Mouse (Mus musculus) CH12.LX (cell line): ENCODE measurements around the gene Nos1ap. TPM values are rescaled to one million over a fixed set of nuclear protein-coding genes. Genes with fewer than 3 reads are reported as not detected.

Experiments
- DNase-seq: peaks from one replicate; pipeline ENCODE4 v3.0.0-alpha.2; 2013; ENCODE audit errors: extremely low read depth
- H3K27ac ChIP-seq: 2 replicates; pipeline ENCODE4 v1.5.1; 2012; ENCODE audit warnings: low read depth, mild to moderate bottlenecking, control low read depth, moderate library complexity; ENCODE audit not compliant: insufficient read depth
- H3K27me3 ChIP-seq: replicated peaks from 2 replicates; pipeline ENCODE3; 2012; ENCODE audit warnings: inconsistent platforms
- H3K36me3 ChIP-seq, 2 experiments: replicated peaks in 1 of 2; 2 replicates each; pipeline versions ENCODE3 to v1.6.1; 2012; ENCODE audit warnings: inconsistent platforms in 1 of 2, low read length in 1 of 2, mild to moderate bottlenecking in 1 of 2, mixed read lengths in 1 of 2, moderate library complexity in 1 of 2; ENCODE audit not compliant: control insufficient read depth in 1 of 2, insufficient read depth in 1 of 2
- H3K4me1 ChIP-seq, 2 experiments: 2 replicates each; pipeline ENCODE4 v1.6.1; 2012; ENCODE audit warnings: inconsistent platforms in 1 of 2, moderate library complexity in 1 of 2; ENCODE audit not compliant: insufficient read depth in 2 of 2, control insufficient read depth in 1 of 2
- H3K4me2 ChIP-seq: 2 replicates; pipeline ENCODE4 v1.6.1; 2012; ENCODE audit warnings: low read depth, mild to moderate bottlenecking, control low read depth; ENCODE audit not compliant: poor library complexity, insufficient read depth, severe bottlenecking
- H3K4me3 ChIP-seq, 3 experiments: fragments of 150-350 bp in 1 of 3; sonication (generic) in 1 of 3; replicated peaks in 1 of 3; 2 replicates each; pipeline versions ENCODE3 to v1.5.1; 2011 to 2012; ENCODE audit warnings: low read depth in 2 of 3, low read length in 2 of 3, mild to moderate bottlenecking in 2 of 3, moderate library complexity in 2 of 3, control low read depth in 1 of 3, improper control_type of control experiment in 1 of 3, inconsistent platforms in 1 of 3, mixed read lengths in 1 of 3; ENCODE audit not compliant: poor library complexity in 1 of 3
- H3K79me2 ChIP-seq: replicated peaks from 2 replicates; pipeline ENCODE4 v1.6.1; 2012; ENCODE audit warnings: mild to moderate bottlenecking, moderate library complexity; ENCODE audit not compliant: control insufficient read depth, poor library complexity, insufficient read depth, severe bottlenecking; ENCODE audit errors: extremely low read depth
- H3K9ac ChIP-seq: 2 replicates; pipeline ENCODE4 v1.6.1; 2012; ENCODE audit warnings: low read depth, mild to moderate bottlenecking, control low read depth, moderate library complexity; ENCODE audit not compliant: insufficient read depth
- H3K9me3 ChIP-seq: replicated peaks from 2 replicates; pipeline ENCODE3; 2012; ENCODE audit warnings: low read length, inconsistent platforms, mixed read lengths
- BHLHE40 ChIP-seq: IDR thresholded peaks from 2 replicates; pipeline ENCODE4 v1.6.1; 2011; ENCODE audit warnings: mild to moderate bottlenecking, low read depth, low read length, improper control_type of control experiment
- CTCF ChIP-seq, 2 experiments: IDR thresholded peaks in 1 of 2; conservative IDR thresholded peaks in 1 of 2; 2 replicates each; pipeline ENCODE4 v1.5.1; 2011 to 2012; ENCODE audit warnings: low read depth in 2 of 2, low read length in 2 of 2, improper control_type of control experiment in 1 of 2, inconsistent platforms in 1 of 2, mild to moderate bottlenecking in 1 of 2, moderate library complexity in 1 of 2
- E2F4 ChIP-seq: IDR thresholded peaks from 2 replicates; pipeline ENCODE4 v1.6.1; 2011; ENCODE audit warnings: low read depth, low read length, improper control_type of control experiment; ENCODE audit not compliant: insufficient replicate concordance
- GABPA ChIP-seq: IDR thresholded peaks from 2 replicates; pipeline ENCODE4 v1.6.1; 2012; ENCODE audit warnings: low read depth, low read length, improper control_type of control experiment, inconsistent platforms; ENCODE audit not compliant: insufficient replicate concordance
- JUN ChIP-seq: IDR thresholded peaks from 2 replicates; pipeline ENCODE4 v1.6.1; 2011; ENCODE audit warnings: low read depth, mild to moderate bottlenecking, low read length, improper control_type of control experiment, moderate library complexity; ENCODE audit not compliant: insufficient read depth
- MAFK ChIP-seq: IDR thresholded peaks from 2 replicates; pipeline ENCODE4 v1.6.1; 2011; ENCODE audit warnings: low read length, improper control_type of control experiment; ENCODE audit not compliant: insufficient replicate concordance
- MXI1 ChIP-seq: IDR thresholded peaks from 2 replicates; pipeline ENCODE4 v1.6.1; 2011; ENCODE audit warnings: mild to moderate bottlenecking, low read depth, low read length, improper control_type of control experiment
- POLR2A ChIP-seq: IDR thresholded peaks from 2 replicates; pipeline ENCODE4 v1.6.1; 2011; ENCODE audit warnings: low read depth, mild to moderate bottlenecking, improper control_type of control experiment, low read length
- SIN3A ChIP-seq: IDR thresholded peaks from 2 replicates; pipeline ENCODE4 v1.6.1; 2012; ENCODE audit warnings: low read length, improper control_type of control experiment, inconsistent platforms
- TBP ChIP-seq: conservative IDR thresholded peaks from 2 replicates; pipeline ENCODE4 v1.6.1; 2011; ENCODE audit warnings: low read depth, low read length, improper control_type of control experiment
- TCF12 ChIP-seq: IDR thresholded peaks from 2 replicates; pipeline ENCODE4 v1.6.1; 2014; ENCODE audit warnings: low read depth, mild to moderate bottlenecking, inconsistent platforms, low read length, improper control_type of control experiment
- UBTF ChIP-seq: IDR thresholded peaks from 2 replicates; pipeline ENCODE4 v1.6.1; 2012; ENCODE audit warnings: low read depth, mild to moderate bottlenecking, inconsistent platforms, low read length, improper control_type of control experiment, moderate library complexity
- USF2 ChIP-seq: conservative IDR thresholded peaks from 2 replicates; pipeline ENCODE4 v1.6.1; 2011; ENCODE audit warnings: low read depth, low read length, improper control_type of control experiment
- ZKSCAN1 ChIP-seq: IDR thresholded peaks from 2 replicates; pipeline ENCODE4 v1.6.1; 2012; ENCODE audit warnings: low read depth, inconsistent platforms, low read length, improper control_type of control experiment, borderline replicate concordance
- ZMIZ1 ChIP-seq: IDR thresholded peaks from 2 replicates; pipeline ENCODE4 v1.6.1; 2012; ENCODE audit warnings: low read depth, mild to moderate bottlenecking, inconsistent platforms, low read length, improper control_type of control experiment
- ZNF384 ChIP-seq: IDR thresholded peaks from 2 replicates; pipeline ENCODE4 v1.6.1; 2012; ENCODE audit warnings: low read depth, low read length, improper control_type of control experiment, inconsistent platforms
- dilution Hi-C: fragments of 300-500 bp; cut with MboI; formaldehyde crosslinking; loops from 2 replicates; pipeline ENCODE4 v1.14.3; 2020; ENCODE audit warnings: low sequenced_read_pairs; ENCODE audit not compliant: extremely low pct_unique_long_range_greater_than_20kb, extremely low pct_ligation_motif_present
- in situ Hi-C: fragments of 300-500 bp; cut with MboI; formaldehyde crosslinking; loops from 3 replicates; pipeline ENCODE4 v1.14.3; 2019; ENCODE audit warnings: low sequenced_read_pairs, low pct_ligation_motif_present, low pct_unique_long_range_greater_than_20kb, mixed read lengths
- polyA plus RNA-seq: library from polyadenylated mRNA; unstranded; fragments of >175 nt; gene quantifications from 2 replicates; pipeline ENCODE4 v1.2.1, GENCODE M21; 2012; ENCODE audit warnings: low read depth; ENCODE audit not compliant: insufficient read length
- total RNA-seq, 2 experiments: library from RNA; depleted of rRNA; stranded (reverse); fragments of 300-350 nt in 1 of 2; fragments of >200 nt in 1 of 2; gene quantifications; 2 replicates each; pipeline ENCODE4 v1.2.3; 2012 to 2014

The Nos1ap gene
- total and polyA plus RNA-seq, 3 experiments: not detected

- Histone ChIP-seq H3K4me3 (no peak overlapping the region), H3K27me3 (peaks cover 5% of the 10 kb centered on the region), H3K36me3 (no peaks in the 10 kb centered on the region), H3K9ac (no peak overlapping the region), H3K79me2 (no peaks in the 10 kb centered on the region), H3K4me1 (no peaks in the 10 kb centered on the region), H3K4me2 (no peak overlapping the region), H3K9me3 (no peaks in the 10 kb centered on the region), H3K27ac (no peak overlapping the region)
- DNase-seq: no peak
- dilution Hi-C loops: no loop called here
- in situ Hi-C loops: no loop called here
- TF ChIP-seq ZNF384 (no peak), TCF12 (no peak), ZMIZ1 (no peak), E2F4 (no peak), BHLHE40 (no peak), UBTF (no peak), TBP (no peak), SIN3A (no peak), ZKSCAN1 (no peak), MXI1 (no peak), GABPA (no peak), USF2 (no peak), POLR2A (no peak), JUN (no peak)
Measured at GRCm38 (mm10) chr1:170503277-170503739, 86.4 kb downstream of the Nos1ap start.

GRCm38 (mm10) chr1:170502491-170503276 lies 87.0 kb downstream of the Nos1ap start:
- in situ Hi-C loops: no loop called here
- DNase-seq: no peak

More at GRCm38 (mm10) chr1:170502491-170503276, 87.0 kb downstream of the Nos1ap start:
- TF ChIP-seq CTCF (conservative IDR thresholded peaks at IDR 0.05 in 1 of 2, IDR thresholded peaks at IDR 0.05 in 1 of 2; ENCODE audit: low read depth in 2 of 2, low read length in 2 of 2): no peak
- TF ChIP-seq MAFK: no peak
- dilution Hi-C loops: no loop called here
- H3K27ac ChIP-seq: no peak overlapping the region
- no peaks in the 10 kb centered on the region for H3K36me3 ChIP-seq
- H3K27me3 ChIP-seq: peaks cover 5% of the 10 kb centered on the region
- no peaks in the 10 kb centered on the region for H3K4me1 ChIP-seq
- no peak overlapping the region for H3K4me3 ChIP-seq
- no peak overlapping the region for H3K9ac ChIP-seq
- H3K79me2 ChIP-seq: no peaks in the 10 kb centered on the region
- H3K4me2 ChIP-seq: no peak overlapping the region
- no peaks in the 10 kb centered on the region for H3K9me3 ChIP-seq
